Mouse (Mus musculus) liver, postnatal 0 days (tissue): Measurements from ENCODE around the gene Abhd6.

Source experiments
- CTCF ChIP-seq: sonication (generic); IDR thresholded peaks from 2 replicates; pipeline ENCODE4 v1.5.1; 2016; ENCODE audit warnings: antibody characterized with exemption, low read depth
- EP300 ChIP-seq: IDR thresholded peaks from 2 replicates; pipeline ENCODE4 v1.6.1; 2016; ENCODE audit warnings: antibody characterized with exemption, low read depth, mild to moderate bottlenecking

DNA sequence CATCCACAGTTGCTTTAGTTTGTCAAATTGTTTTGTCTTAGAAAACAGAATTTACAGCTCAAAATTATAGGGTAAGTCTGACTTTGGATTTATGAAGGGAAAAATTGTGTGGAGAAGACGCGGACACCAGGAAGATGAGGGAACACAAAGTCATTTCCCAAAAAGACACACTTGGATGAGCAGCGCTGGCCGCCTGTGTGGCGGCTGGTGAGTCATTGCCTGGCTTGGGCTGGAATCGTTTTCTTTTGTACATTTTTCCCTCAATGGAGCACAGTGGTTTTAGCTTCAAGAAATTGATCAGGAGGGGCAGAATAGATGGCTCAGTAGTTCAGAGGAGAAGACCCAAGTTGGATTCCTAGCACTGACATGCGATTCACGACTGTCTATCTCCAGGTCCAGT, 99.2 kb downstream of the Abhd6 start:
- TF ChIP-seq CTCF (no peak), EP300 (no peak)
